Mouse (Mus musculus) heart, adult 2 months (tissue): Measurements from ENCODE around the gene Ins2. TPM values are rescaled to one million over a fixed set of nuclear protein-coding genes. Genes with fewer than 3 reads are reported as not detected.
A peak's percentile ranks its signal among the peaks of the same experiment; 100 is the strongest.

ENCODE experiments used
- DNase-seq, 2 experiments: peaks; one replicate each; pipeline ENCODE4 v3.0.0; 2021
- H3K27ac ChIP-seq: fragments of 200-600 bp; 2 replicates; pipeline ENCODE4 v1.8.1; 2022
- H3K27me3 ChIP-seq: fragments of 200-500 bp; 2 replicates; pipeline ENCODE4 v1.6.1; 2012; ENCODE audit warnings: mild to moderate bottlenecking, low read length, inconsistent platforms, mixed read lengths; ENCODE audit not compliant: control insufficient read depth, insufficient read depth
- H3K36me3 ChIP-seq: fragments of 200-500 bp; 2 replicates; pipeline ENCODE4 v1.6.1; 2012; ENCODE audit warnings: low read length, inconsistent platforms; ENCODE audit not compliant: control insufficient read depth, insufficient read depth
- H3K4me1 ChIP-seq: fragments of 200-500 bp; 2 replicates; pipeline ENCODE4 v1.6.1; 2011; ENCODE audit warnings: low read length; ENCODE audit not compliant: control insufficient read depth, insufficient read depth
- H3K4me3 ChIP-seq: fragments of 200-600 bp; 2 replicates; pipeline ENCODE4 v1.8.1; 2022
- H3K79me2 ChIP-seq: fragments of 200-500 bp; replicated peaks from 2 replicates; pipeline ENCODE4 v1.6.1; 2012; ENCODE audit warnings: mild to moderate bottlenecking, inconsistent platforms, low read length, moderate library complexity, mixed read lengths; ENCODE audit not compliant: control insufficient read depth, insufficient read depth
- H3K9ac ChIP-seq: fragments of 200-500 bp; 2 replicates; pipeline ENCODE4 v1.6.1; 2012; ENCODE audit warnings: low read depth, mild to moderate bottlenecking, control low read depth, inconsistent platforms, low read length, mixed read lengths
- CTCF ChIP-seq: fragments of 200-600 bp; IDR thresholded peaks from 2 replicates; pipeline ENCODE4 v1.8.1; 2022; ENCODE audit warnings: antibody characterized with exemption, mild to moderate bottlenecking, moderate library complexity
- EP300 ChIP-seq: fragments of 200-500 bp; IDR thresholded peaks from 2 replicates; pipeline ENCODE4 v1.6.1; 2011; ENCODE audit warnings: low read depth, low read length, control low read depth; ENCODE audit not compliant: insufficient read depth
- POLR2A ChIP-seq: fragments of 200-500 bp; IDR thresholded peaks from 2 replicates; pipeline ENCODE4 v1.6.1; 2011; ENCODE audit warnings: mild to moderate bottlenecking, low read depth, low read length, control low read depth; ENCODE audit not compliant: insufficient read depth
- WGBS: fragments of 180-500 bp; shearing (Covaris S2); methylation state at CpG from one replicate; pipeline ENCODE4 v1.1.7; 2018; 5-methylcytosine and 5-hydroxymethylcytosine counted together
- intact Hi-C: fragments of 180-260 bp; cut with DNase I; formaldehyde crosslinking; loops from one replicate; pipeline ENCODE4 v1.15.1; 2025
- polyA plus RNA-seq: library from polyadenylated mRNA; depleted of rRNA; stranded (reverse); fragments of >200 nt; gene quantifications from 2 replicates; pipeline ENCODE4 v1.2.3, GENCODE M21; 2012
- total RNA-seq, 2 experiments: library from RNA; stranded (reverse); gene quantifications; 2 replicates each; pipeline ENCODE4 v1.2.3; 2021

Gene Ins2
- total and polyA plus RNA-seq, 3 experiments = not detected

- TF ChIP-seq POLR2A (no peak), EP300 (no peak), CTCF (no peak)
- H3K27me3 ChIP-seq = peaks cover 35% of the 10 kb centered on the region
- no peak overlapping the region for H3K4me3 ChIP-seq
- H3K9ac ChIP-seq = no peak overlapping the region
- H3K79me2 ChIP-seq = no peaks in the 10 kb centered on the region
- peaks cover 2% of the 10 kb centered on the region for H3K4me1 ChIP-seq
- H3K36me3 ChIP-seq = no peaks in the 10 kb centered on the region
- no peak overlapping the region for H3K27ac ChIP-seq
- DNase-seq = no peak
- intact Hi-C loops = no loop called here
These were observed 81.4 kb downstream of the Ins2 start for GRCm38 (mm10) chr7:142661811-142662210.

- H3K4me1 ChIP-seq = peaks cover 2% of the 10 kb centered on the region
- peaks cover 35% of the 10 kb centered on the region for H3K27me3 ChIP-seq
- H3K27ac ChIP-seq = no peak overlapping the region
- WGBS = 11% methylated on average over 25 of the region's 25 CpGs
- H3K79me2 ChIP-seq = no peaks in the 10 kb centered on the region
- H3K36me3 ChIP-seq = no peaks in the 10 kb centered on the region
- no peak for DNase-seq
- H3K4me3 ChIP-seq = peak overlapping the region; percentile 24; the same call in 1 of the 2 replicates
- no peak overlapping the region for H3K9ac ChIP-seq
- intact Hi-C loops = no loop called here
- TF ChIP-seq EP300 (no peak), POLR2A (no peak), CTCF (no peak)
These were observed 82.1 kb downstream of the Ins2 start for GRCm38 (mm10) chr7:142661046-142661445.

DNA sequence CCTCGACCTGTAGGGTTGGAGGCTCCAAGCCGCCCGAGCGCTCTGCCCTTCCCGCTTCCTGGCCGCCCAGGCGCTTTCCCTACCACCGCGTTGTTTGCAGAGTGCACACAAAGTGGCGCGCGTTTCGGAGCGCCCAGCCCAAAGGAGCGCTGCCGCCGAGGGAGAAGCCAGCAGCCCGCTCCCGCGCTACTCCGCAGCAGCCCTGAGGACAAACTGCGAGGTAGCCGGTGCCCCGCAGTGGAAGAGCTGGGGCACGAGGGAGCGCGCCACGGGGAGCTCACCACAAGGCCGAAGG, 82.6 kb downstream of the Ins2 start:
- peak in 1 of 2 experiments; percentile 47 for DNase-seq
- Histone ChIP-seq H3K9ac (0 out of 2 replicates have a peak overlapping the region, but pooled peaks have one; percentile 4), H3K27me3 (peaks cover 37% of the 10 kb centered on the region), H3K4me3 (peak overlapping the region; percentile 24), H3K27ac (no peak overlapping the region), H3K36me3 (no peaks in the 10 kb centered on the region), H3K4me1 (peaks cover 2% of the 10 kb centered on the region), H3K79me2 (no peaks in the 10 kb centered on the region)
- intact Hi-C loops = no loop called here
- no peak for TF ChIP-seq CTCF
- 1% methylated on average over 29 of the region's 29 CpGs for WGBS

GRCm38 (mm10) chr7:142659767-142660650, 83.2 kb downstream of the Ins2 start:
- DNase-seq = no peak
- TF ChIP-seq EP300 (no peak), POLR2A (no peak), CTCF (no peak)
- 3% methylated on average over 43 of the region's 43 CpGs for WGBS
- Histone ChIP-seq H3K4me1 (peaks cover 2% of the 10 kb centered on the region), H3K9ac (peak overlapping the region; percentile 47; the same call in 1 of the 2 replicates), H3K4me3 (peak overlapping the region; percentile 38), H3K36me3 (no peaks in the 10 kb centered on the region), H3K27me3 (peaks cover 37% of the 10 kb centered on the region), H3K79me2 (no peaks in the 10 kb centered on the region), H3K27ac (no peak overlapping the region)
- intact Hi-C loops = no loop called here

DNA sequence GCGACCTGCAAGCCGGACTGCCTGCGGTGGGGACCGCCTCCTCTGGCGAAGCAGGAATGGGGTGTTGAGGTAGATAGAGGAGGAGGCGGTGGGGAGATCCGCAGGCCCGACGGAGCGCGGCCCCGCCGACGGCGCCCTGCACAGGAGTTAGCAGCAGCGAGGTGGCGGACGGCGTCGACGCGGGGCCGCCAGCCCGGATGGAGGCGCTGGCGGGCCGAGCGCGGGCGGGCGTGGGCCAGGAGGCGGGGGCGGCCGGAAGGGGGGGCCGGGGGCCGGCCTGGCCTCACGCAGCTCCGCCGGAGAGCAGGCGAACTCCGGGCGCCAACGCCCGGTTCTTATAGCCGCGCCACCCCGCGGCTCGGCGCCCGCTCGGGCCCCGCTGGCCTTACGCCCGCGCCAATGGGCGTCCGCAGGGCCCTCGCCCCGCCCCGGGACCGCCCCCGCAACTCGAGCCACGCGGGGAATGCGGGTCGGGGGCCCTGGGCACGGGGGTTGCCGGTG, 84.0 kb downstream of the Ins2 start:
- H3K4me1 ChIP-seq = peaks cover 2% of the 10 kb centered on the region

DNA sequence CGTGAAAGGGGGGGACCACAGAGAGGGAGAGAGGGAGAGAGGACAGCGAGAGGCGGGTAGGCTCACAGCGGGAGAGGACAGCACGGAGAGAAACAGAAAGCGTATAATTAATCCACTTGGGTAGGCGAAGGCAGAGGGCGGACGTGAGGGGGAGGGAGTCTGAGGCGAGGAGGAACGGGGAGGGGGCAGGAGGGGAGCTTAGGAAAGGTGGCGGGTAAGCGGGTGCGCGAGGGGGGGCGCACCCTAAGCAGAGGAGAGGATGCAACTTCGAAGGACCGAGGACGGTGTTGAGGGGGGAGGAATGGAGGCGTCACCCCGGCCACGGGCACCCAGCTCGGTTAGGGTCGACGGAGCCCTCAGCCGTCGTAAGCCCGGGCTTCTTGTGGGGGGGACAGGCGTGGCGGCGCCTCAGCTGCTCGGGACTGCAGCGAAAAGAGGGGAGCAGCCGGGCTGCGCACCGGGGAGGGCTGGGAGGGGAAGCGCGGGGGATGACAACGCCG, 84.5 kb downstream of the Ins2 start:
- intact Hi-C loops = no loop called here
- DNase-seq = no peak

More for the DNA sequence above, 84.0 kb downstream of the Ins2 start:
- TF ChIP-seq CTCF (peak; percentile 27), POLR2A (no peak)
- Histone ChIP-seq H3K27ac (no peak overlapping the region), H3K9ac (peak overlapping the region; percentile 65), H3K79me2 (no peaks in the 10 kb centered on the region), H3K36me3 (no peaks in the 10 kb centered on the region), H3K27me3 (peaks cover 31% of the 10 kb centered on the region), H3K4me3 (peak overlapping the region; percentile 38)
- WGBS = 1% methylated on average over 52 of the region's 70 CpGs
- intact Hi-C loops = no loop called here
- DNase-seq = peak; percentile 48 to 56

More for the DNA sequence above, 84.5 kb downstream of the Ins2 start:
- Histone ChIP-seq H3K4me1 (peaks cover 2% of the 10 kb centered on the region), H3K36me3 (no peaks in the 10 kb centered on the region), H3K27me3 (peaks cover 27% of the 10 kb centered on the region), H3K27ac (no peak overlapping the region), H3K9ac (peak overlapping the region; percentile 65), H3K4me3 (peak overlapping the region; percentile 38), H3K79me2 (no peaks in the 10 kb centered on the region)
- no peak for TF ChIP-seq POLR2A
- no peak for TF ChIP-seq CTCF
- no peak for TF ChIP-seq EP300
- 5% methylated on average over 40 of the region's 40 CpGs for WGBS
